Mouse (Mus musculus) neural tube, embryonic 11.5 days (tissue): ENCODE data around the gene Cntln. TPM values are rescaled to one million over a fixed set of nuclear protein-coding genes. Genes with fewer than 3 reads are reported as not detected.

Experiments
- ATAC-seq: fragments of 200-750 bp; cut with Nextera tagmentation; 2 replicates; pipeline ENCODE4 v1.8.0; 2017; ENCODE audit warnings: moderate number of reproducible peaks, mild to moderate bottlenecking, moderate TSS enrichment, moderate library complexity; ENCODE audit not compliant: insufficient read depth, low FRiP score, low TSS enrichment
- DNase-seq: peaks from one replicate; pipeline ENCODE4 v3.0.0-alpha.2; 2015; ENCODE audit warnings: low spot score
- H3K27ac ChIP-seq: fragments of 300-500 bp; sonication (generic); 2 replicates; pipeline ENCODE4 v1.5.1; 2014; ENCODE audit warnings: low read depth, mild to moderate bottlenecking, low read length
- H3K27me3 ChIP-seq: fragments of 300-500 bp; sonication (generic); 2 replicates; pipeline ENCODE4 v1.6.1; 2014; ENCODE audit warnings: mild to moderate bottlenecking, low read length, mixed read lengths; ENCODE audit not compliant: control insufficient read depth, insufficient read depth
- H3K36me3 ChIP-seq: fragments of 300-500 bp; sonication (generic); 2 replicates; pipeline ENCODE4 v1.6.1; 2014; ENCODE audit warnings: mild to moderate bottlenecking, low read length, moderate library complexity, mixed read lengths; ENCODE audit not compliant: control insufficient read depth, insufficient read depth
- H3K4me1 ChIP-seq: fragments of 300-500 bp; sonication (generic); 2 replicates; pipeline ENCODE4 v1.6.1; 2014; ENCODE audit warnings: low read length, mixed read lengths; ENCODE audit not compliant: control insufficient read depth, insufficient read depth
- H3K4me2 ChIP-seq: fragments of 300-500 bp; sonication (generic); 2 replicates; pipeline ENCODE4 v1.6.1; 2014; ENCODE audit warnings: low read depth, mild to moderate bottlenecking, moderate library complexity
- H3K4me3 ChIP-seq: fragments of 300-500 bp; sonication (generic); 2 replicates; pipeline ENCODE4 v1.5.1; 2014; ENCODE audit warnings: low read depth, low read length
- H3K9ac ChIP-seq: fragments of 300-500 bp; sonication (generic); 2 replicates; pipeline ENCODE4 v1.6.1; 2014; ENCODE audit warnings: mild to moderate bottlenecking, low read length
- H3K9me3 ChIP-seq: fragments of 300-500 bp; sonication (generic); 2 replicates; pipeline ENCODE4 v1.6.1; 2016; ENCODE audit warnings: low read length; ENCODE audit not compliant: control insufficient read depth
- WGBS: fragments of 180-500 bp; shearing (Covaris S2); extraction: QIAGEN DNeasy Blood & Tissue Kit; methylation state at CpG from one replicate; pipeline ENCODE4 v1.1.7; 2014; 5-methylcytosine and 5-hydroxymethylcytosine counted together
- polyA plus RNA-seq: library from polyadenylated mRNA; unstranded; fragments of >200 nt; fragmentation: Nextera tagmentation; extraction: Ambion mirVana; gene quantifications from 2 replicates; pipeline ENCODE4 v1.2.1, GENCODE M21; 2014

The Cntln gene
- polyA plus RNA-seq, 1 experiment from 2014 or later, result 9.7 TPM

DNA sequence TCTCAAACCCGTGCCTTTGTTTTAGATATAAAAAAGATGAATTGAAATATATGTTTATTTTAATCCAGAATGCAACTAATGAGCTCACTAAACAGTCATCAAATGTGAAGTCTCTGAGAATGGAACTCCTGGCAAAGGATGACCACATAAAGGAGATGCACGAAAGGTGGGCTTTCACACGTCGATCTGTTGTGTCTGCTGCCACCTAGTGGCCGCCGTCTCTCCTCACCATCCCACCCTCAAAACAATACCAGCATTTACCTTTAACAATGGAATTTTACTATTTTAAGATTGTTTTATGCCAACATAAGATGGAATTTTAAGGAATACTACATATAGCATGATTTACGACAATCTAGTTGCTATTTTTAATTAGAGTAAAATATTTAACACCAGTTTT lies 212.6 kb downstream of the Cntln start:
- Histone ChIP-seq H3K4me2 (no peak overlapping the region), H3K4me3 (no peak overlapping the region), H3K36me3 (no peaks in the 10 kb centered on the region), H3K9me3 (no peaks in the 10 kb centered on the region), H3K4me1 (no peaks in the 10 kb centered on the region), H3K27me3 (no peaks in the 10 kb centered on the region), H3K9ac (no peak overlapping the region), H3K27ac (no peak overlapping the region)
- peak; percentile 79 for ATAC-seq
- 14% methylated on average over 7 of the region's 7 CpGs for WGBS
- peak; percentile 75 for DNase-seq

DNA sequence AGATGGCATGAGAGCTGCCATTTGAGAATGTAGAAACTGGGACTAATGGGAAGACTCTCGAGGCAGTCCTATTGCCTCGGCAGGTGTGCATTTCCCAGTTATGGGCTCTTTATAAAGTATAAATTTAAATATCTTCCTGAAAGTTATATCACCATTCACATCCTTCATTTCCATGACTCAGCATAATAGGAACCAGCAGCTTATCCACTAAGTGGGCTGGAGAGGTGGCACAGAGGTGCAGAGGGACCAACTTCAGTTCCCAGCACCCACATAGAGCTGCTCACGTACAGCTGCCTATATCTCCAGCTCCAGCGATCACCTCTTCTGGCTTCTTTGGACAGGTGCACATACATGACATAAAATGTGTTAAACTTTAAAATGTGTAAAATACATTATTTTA lies 218.1 kb downstream of the Cntln start:
- Histone ChIP-seq H3K27me3 (no peaks in the 10 kb centered on the region), H3K4me1 (no peaks in the 10 kb centered on the region), H3K4me3 (no peak overlapping the region), H3K36me3 (no peaks in the 10 kb centered on the region), H3K9me3 (no peaks in the 10 kb centered on the region), H3K9ac (no peak overlapping the region), H3K27ac (no peak overlapping the region), H3K4me2 (no peak overlapping the region)
- WGBS, result 88% methylated on average over 4 of the region's 4 CpGs
- ATAC-seq (no peak), DNase-seq (no peak)

GRCm38 (mm10) chr4:85106416-85106815 lies 222.3 kb downstream of the Cntln start:
- H3K4me1 ChIP-seq, result no peaks in the 10 kb centered on the region
- no peak overlapping the region for H3K4me2 ChIP-seq
- H3K9me3 ChIP-seq, result no peaks in the 10 kb centered on the region
- no peaks in the 10 kb centered on the region for H3K36me3 ChIP-seq
- ATAC-seq, result no peak
- no peaks in the 10 kb centered on the region for H3K27me3 ChIP-seq
- DNase-seq, result no peak
- no peak overlapping the region for H3K27ac ChIP-seq
- no peak overlapping the region for H3K9ac ChIP-seq
- no peak overlapping the region for H3K4me3 ChIP-seq
- 82% methylated on average over 1 of the region's 1 CpGs for WGBS

GRCm38 (mm10) chr4:85106961-85107360 lies 222.9 kb downstream of the Cntln start:
- Histone ChIP-seq H3K36me3 (no peaks in the 10 kb centered on the region), H3K27me3 (no peaks in the 10 kb centered on the region), H3K4me3 (no peak overlapping the region), H3K9me3 (no peaks in the 10 kb centered on the region), H3K27ac (no peak overlapping the region), H3K9ac (no peak overlapping the region), H3K4me2 (no peak overlapping the region), H3K4me1 (no peaks in the 10 kb centered on the region)
- WGBS, result 84% methylated on average over 2 of the region's 2 CpGs
- ATAC-seq (no peak), DNase-seq (no peak)

GRCm38 (mm10) chr4:85120271-85120670 lies 236.2 kb downstream of the Cntln start:
- H3K9me3 ChIP-seq, result no peaks in the 10 kb centered on the region
- no peak overlapping the region for H3K9ac ChIP-seq
- no peak overlapping the region for H3K27ac ChIP-seq
- H3K36me3 ChIP-seq, result no peaks in the 10 kb centered on the region
- no peak for DNase-seq
- no peak overlapping the region for H3K4me2 ChIP-seq
- no peaks in the 10 kb centered on the region for H3K27me3 ChIP-seq
- no peak for ATAC-seq
- WGBS, result 86% methylated on average over 3 of the region's 3 CpGs
- H3K4me3 ChIP-seq, result no peak overlapping the region
- H3K4me1 ChIP-seq, result no peaks in the 10 kb centered on the region

DNA sequence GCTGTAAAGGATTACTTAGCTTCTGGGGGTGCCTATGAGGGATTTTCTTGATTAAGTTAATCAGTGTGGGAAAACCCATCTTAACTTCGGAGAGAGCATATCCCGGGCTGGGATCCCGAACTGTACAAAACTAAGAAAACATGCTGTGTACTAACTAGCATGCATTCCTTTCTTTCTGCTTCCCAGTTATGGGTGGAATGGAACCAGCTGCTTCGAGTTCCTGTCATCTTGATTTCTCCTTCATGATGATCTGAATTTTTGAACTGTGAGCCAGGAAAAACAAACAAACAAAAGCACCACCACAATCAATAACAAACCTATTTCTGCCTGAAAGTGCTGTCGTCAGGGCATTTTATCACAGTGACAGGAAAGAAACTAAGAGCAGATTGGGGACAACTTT lies 265.6 kb downstream of the Cntln start:
- H3K4me1 ChIP-seq, result no peaks in the 10 kb centered on the region
- H3K9ac ChIP-seq, result no peak overlapping the region
- H3K4me3 ChIP-seq, result no peak overlapping the region
- ATAC-seq (no peak), DNase-seq (no peak)
- H3K27ac ChIP-seq, result no peak overlapping the region
- no peaks in the 10 kb centered on the region for H3K9me3 ChIP-seq
- H3K27me3 ChIP-seq, result no peaks in the 10 kb centered on the region
- no peak overlapping the region for H3K4me2 ChIP-seq
- WGBS, result 84% methylated on average over 5 of the region's 5 CpGs
- H3K36me3 ChIP-seq, result no peaks in the 10 kb centered on the region

DNA sequence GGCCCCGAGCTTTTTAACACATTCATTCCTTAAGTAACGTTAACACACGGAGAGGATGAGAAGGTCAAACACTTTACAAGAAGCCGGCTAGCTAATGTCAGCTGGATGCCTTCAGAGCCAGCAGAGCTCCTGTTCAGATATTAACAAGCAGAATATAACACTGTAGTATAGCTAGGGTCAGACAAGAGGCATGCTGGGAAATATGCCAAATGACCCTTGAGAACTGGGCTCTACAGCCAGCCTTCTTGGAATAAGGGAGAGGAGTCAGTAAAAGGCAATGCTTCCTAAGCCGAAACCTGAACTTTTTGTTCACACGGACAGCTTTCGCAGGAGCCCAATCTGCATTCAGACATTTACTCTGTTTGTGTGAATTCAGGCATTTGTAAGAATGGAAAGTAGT lies 267.8 kb downstream of the Cntln start:
- H3K4me1 ChIP-seq, result no peaks in the 10 kb centered on the region
- WGBS, result 87% methylated on average over 7 of the region's 7 CpGs
- no peak for DNase-seq

DNA sequence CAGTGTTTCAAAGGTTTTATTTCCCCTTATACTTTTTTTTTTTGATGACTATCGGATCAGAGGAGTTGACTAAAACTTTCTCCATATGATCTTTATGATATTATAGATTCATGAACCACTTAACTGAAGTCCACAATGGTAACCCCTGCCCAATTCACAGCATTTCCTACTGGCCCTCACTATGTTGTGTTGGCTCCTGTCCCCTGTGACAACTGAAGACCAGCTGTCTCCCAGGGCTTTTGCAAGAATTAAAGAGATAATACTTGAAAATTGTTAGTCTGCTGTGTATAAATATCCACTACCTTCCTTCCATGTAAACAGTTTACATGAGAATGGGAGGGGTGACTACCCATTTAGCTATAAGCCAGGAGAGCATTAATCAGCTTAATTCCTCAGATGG lies 270.3 kb downstream of the Cntln start:
- 96% methylated on average over 1 of the region's 1 CpGs for WGBS
- no peak overlapping the region for H3K4me3 ChIP-seq
- H3K36me3 ChIP-seq, result no peaks in the 10 kb centered on the region
- H3K27me3 ChIP-seq, result no peaks in the 10 kb centered on the region
- no peak overlapping the region for H3K4me2 ChIP-seq
- no peak overlapping the region for H3K9ac ChIP-seq
- no peak for ATAC-seq
- DNase-seq, result no peak
- H3K9me3 ChIP-seq, result no peaks in the 10 kb centered on the region
- H3K27ac ChIP-seq, result no peak overlapping the region
- no peaks in the 10 kb centered on the region for H3K4me1 ChIP-seq

More for the DNA sequence above, 267.8 kb downstream of the Cntln start:
- Histone ChIP-seq H3K27me3 (no peaks in the 10 kb centered on the region), H3K9ac (no peak overlapping the region), H3K4me3 (no peak overlapping the region), H3K9me3 (no peaks in the 10 kb centered on the region), H3K27ac (no peak overlapping the region), H3K36me3 (no peaks in the 10 kb centered on the region), H3K4me2 (no peak overlapping the region)
- no peak for ATAC-seq

DNA sequence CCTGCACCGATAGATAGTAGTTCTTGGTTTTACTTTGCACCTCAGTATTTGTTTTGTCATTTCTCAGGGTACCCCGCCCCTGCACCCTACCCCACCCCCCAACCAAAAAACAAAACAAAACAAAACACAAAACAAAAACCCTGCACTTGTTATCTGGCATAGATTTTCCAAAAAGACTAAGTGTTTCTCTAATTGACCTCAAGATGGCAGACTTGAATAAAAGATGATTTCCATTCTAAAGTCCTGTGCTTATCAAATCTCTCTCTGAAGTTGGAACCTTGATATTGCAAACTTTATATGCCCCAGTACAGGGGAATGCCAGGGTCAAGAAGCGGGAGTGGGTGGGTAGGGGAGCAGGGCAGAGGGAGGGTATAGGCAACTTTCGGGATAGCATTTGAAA lies 277.0 kb downstream of the Cntln start:
- Histone ChIP-seq H3K36me3 (no peaks in the 10 kb centered on the region), H3K4me2 (no peak overlapping the region), H3K4me3 (no peak overlapping the region), H3K4me1 (no peaks in the 10 kb centered on the region), H3K27ac (no peak overlapping the region), H3K9me3 (no peaks in the 10 kb centered on the region), H3K9ac (no peak overlapping the region), H3K27me3 (no peaks in the 10 kb centered on the region)
- WGBS, result 72% methylated on average over 4 of the region's 4 CpGs
- ATAC-seq, result no peak
- DNase-seq, result no peak
